Mouse (Mus musculus) cerebellum, adult 2 months (tissue): ENCODE measurements around the gene Gm17387.

Experiments
- CTCF ChIP-seq: fragments of 200-500 bp; IDR thresholded peaks from 2 replicates; pipeline ENCODE4 v1.5.1; 2011; ENCODE audit warnings: low read depth, mild to moderate bottlenecking, control low read depth, low read length, moderate library complexity, borderline replicate concordance; ENCODE audit not compliant: insufficient read depth
- POLR2A ChIP-seq: fragments of 200-500 bp; IDR thresholded peaks from 2 replicates; pipeline ENCODE4 v1.6.1; 2011; ENCODE audit warnings: low read length, control low read depth, borderline replicate concordance; ENCODE audit not compliant: insufficient read depth

DNA sequence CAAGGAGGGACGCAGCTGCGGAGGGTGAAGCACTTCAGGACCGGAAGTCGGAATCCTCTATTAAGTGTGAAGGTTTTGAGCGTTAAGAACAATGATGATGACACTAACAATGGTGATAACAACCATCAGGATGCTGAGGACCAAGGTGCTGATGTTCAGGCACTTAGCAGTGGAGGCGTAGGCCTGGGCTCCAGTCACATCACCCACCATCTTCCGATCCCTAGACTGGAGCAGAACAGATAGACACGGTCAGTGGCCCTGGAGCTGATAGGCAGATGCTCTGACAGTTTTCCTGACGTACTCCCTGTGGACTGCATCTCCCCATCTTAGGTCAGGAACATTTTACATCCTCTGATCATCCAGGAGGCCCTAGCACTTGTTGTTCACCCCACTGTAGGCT lies 19.3 kb upstream of the Gm17387 start:
- no peak for TF ChIP-seq CTCF
- TF ChIP-seq POLR2A, result no peak
